In genomic region chr5:92392542-92392941, GRCm38 (mm10) we compare ENCODE assay signal across 11 mouse cellular contexts. TPM values are rescaled to one million over a fixed set of nuclear protein-coding genes. Genes with fewer than 3 reads are reported as not detected.
DNase-seq lines count a peak whose midpoint lies in the region; ATAC-seq lines count a peak whose summit lies in the region.
"Had no signal": no experiment of that assay in that cellular context is flagged by ENCODE, and none has a peak within 500 bp of the region (broad histone marks: within the 10 kb centered on the region; RNA-seq: fewer than 3 reads in every experiment).

No protein-coding gene starts in this region.

- peak overlapping the region; percentile 53 for H3K4me2 ChIP-seq in kidney, embryonic 15.5 days
- H3K4me2 ChIP-seq in embryonic facial prominence, embryonic 11.5 days (ENCODE audit: low read depth, low read length), result peak overlapping the region; percentile 2
- H3K4me2 ChIP-seq in intestine, embryonic 15.5 days (replicated peaks), result peak overlapping the region; percentile 55

- H3K9me3 ChIP-seq in kidney, embryonic 15.5 days (replicated peaks), result no peaks in the 10 kb centered on the region
- H3K9me3 ChIP-seq in embryonic facial prominence, embryonic 11.5 days (replicated peaks; ENCODE audit: control insufficient read depth, low read length), result no peaks in the 10 kb centered on the region
- H3K9me3 ChIP-seq in intestine, embryonic 15.5 days, result no peaks in the 10 kb centered on the region

- WGBS in kidney, embryonic 15.5 days, result 45% methylated on average over 18 of the region's 18 CpGs
- WGBS in embryonic facial prominence, embryonic 11.5 days, result 35% methylated on average over 18 of the region's 18 CpGs
- 41% methylated on average over 18 of the region's 18 CpGs for WGBS in intestine, embryonic 15.5 days

- no peak for ATAC-seq in kidney, embryonic 15.5 days (replicated peaks; ENCODE audit: low FRiP score)
- ATAC-seq in embryonic facial prominence, embryonic 11.5 days (replicated peaks; ENCODE audit: insufficient number of reproducible peaks, low FRiP score, low TSS enrichment, low read depth), result no peak
- ATAC-seq in intestine, embryonic 15.5 days, result no peak
- ATAC-seq: Patski had no signal

- peak overlapping the region; percentile 28 for H3K4me3 ChIP-seq in kidney, embryonic 15.5 days (replicated peaks)
- H3K4me3 ChIP-seq in embryonic facial prominence, embryonic 11.5 days (ENCODE audit: low read depth, low read length), result no peak overlapping the region
- H3K4me3 ChIP-seq in intestine, embryonic 15.5 days (replicated peaks), result peak overlapping the region; percentile 19

- no peak overlapping the region for H3K27ac ChIP-seq in kidney, embryonic 15.5 days
- no peak overlapping the region for H3K27ac ChIP-seq in embryonic facial prominence, embryonic 11.5 days (replicated peaks; ENCODE audit: low read depth, low read length)
- H3K27ac ChIP-seq in intestine, embryonic 15.5 days, result no peak overlapping the region

- peaks cover 48% of the 10 kb centered on the region for H3K27me3 ChIP-seq in kidney, embryonic 15.5 days
- peaks cover 13% of the 10 kb centered on the region for H3K27me3 ChIP-seq in embryonic facial prominence, embryonic 11.5 days (ENCODE audit: control insufficient read depth, insufficient read depth, low read length)
- H3K27me3 ChIP-seq in intestine, embryonic 15.5 days (replicated peaks), result peaks cover 10% of the 10 kb centered on the region; the same call in 1 of the 2 replicates

- no peaks in the 10 kb centered on the region for H3K36me3 ChIP-seq in kidney, embryonic 15.5 days
- H3K36me3 ChIP-seq in embryonic facial prominence, embryonic 11.5 days (replicated peaks; ENCODE audit: control insufficient read depth, insufficient read depth, low read depth, low read length), result no peaks in the 10 kb centered on the region
- no peaks in the 10 kb centered on the region for H3K36me3 ChIP-seq in intestine, embryonic 15.5 days

- H3K9ac ChIP-seq in kidney, embryonic 15.5 days, result no peak overlapping the region
- no peak overlapping the region for H3K9ac ChIP-seq in embryonic facial prominence, embryonic 11.5 days (replicated peaks; ENCODE audit: low read length)
- H3K9ac ChIP-seq in intestine, embryonic 15.5 days, result no peak overlapping the region

- intact Hi-C loops in left cerebral cortex, postnatal 14 days (cut with DNase I), result no loop called here

- DNase-seq in kidney, adult 9 months, result no peak
- DNase-seq in embryonic facial prominence, embryonic 11.5 days (ENCODE audit: low spot score), result no peak
- peak; percentile 46 for DNase-seq in naive thymus-derived CD4-positive, alpha-beta T cell, adult 2 months (ENCODE audit: low read depth)
- no peak for DNase-seq in adrenal gland, adult 8-10 months
- no peak for DNase-seq in cerebellum, postnatal 4 days (ENCODE audit: low spot score in 2 of 2)
- DNase-seq in left cerebral cortex, postnatal 14 days (ENCODE audit: low spot score in 2 of 2), result no peak
- DNase-seq: gastrocnemius, postnatal 25 days; right cerebral cortex, postnatal 14 days had no signal

- H3K4me1 ChIP-seq in kidney, embryonic 15.5 days, result peaks cover 13% of the 10 kb centered on the region
- no peaks in the 10 kb centered on the region for H3K4me1 ChIP-seq in embryonic facial prominence, embryonic 11.5 days (ENCODE audit: control insufficient read depth, insufficient read depth, low read length)
- 0 out of 2 replicates have a peak, but pooled peaks cover 3% of the 10 kb centered on the region for H3K4me1 ChIP-seq in intestine, embryonic 15.5 days (replicated peaks)

RNA-seq across cellular contexts. Expression of gene Nup54, which starts 42.5 kb away (rescaled TPM):
- 54.1 and 55.1 TPM in 2 replicates for polyA plus RNA-seq in kidney, embryonic 15.5 days (2015; fragmentation: Nextera tagmentation; extraction: Ambion mirVana)
- polyA plus RNA-seq in embryonic facial prominence, embryonic 11.5 days (2014; fragmentation: Nextera tagmentation; extraction: Ambion mirVana), result 69.5 and 75.7 TPM in 2 replicates
- 51.1 and 55.5 TPM in 2 replicates for polyA plus RNA-seq in intestine, embryonic 15.5 days (2015; fragmentation: Nextera tagmentation; extraction: Ambion mirVana)
- total RNA-seq in adrenal gland, adult 8-10 months (2022), result 10 to 100 TPM; 23.5 to 36.6 (median 26.6) TPM
- total RNA-seq in left cerebral cortex, postnatal 14 days (2021), result 10 to 100 TPM; 25.6 to 29.5 TPM

RNA-seq across cellular contexts. Expression of gene Cxcl10, which starts 43.9 kb away (rescaled TPM):
- 0.72 and 1.4 TPM in 2 replicates for polyA plus RNA-seq in kidney, embryonic 15.5 days (2015; fragmentation: Nextera tagmentation; extraction: Ambion mirVana)
- polyA plus RNA-seq in embryonic facial prominence, embryonic 11.5 days (2014; fragmentation: Nextera tagmentation; extraction: Ambion mirVana), result 0.38 TPM in 1 of 2 replicates, not detected in the other
- 1.9 and 2.4 TPM in 2 replicates for polyA plus RNA-seq in intestine, embryonic 15.5 days (2015; fragmentation: Nextera tagmentation; extraction: Ambion mirVana)
- 1 to 10 TPM in 2 of 4 experiments, under 1 TPM in 2; 0.35 to 2.1 (median 1.1) TPM for total RNA-seq in adrenal gland, adult 8-10 months (2022)
- not detected for total RNA-seq in left cerebral cortex, postnatal 14 days (2021)
- total RNA-seq: gastrocnemius, postnatal 25 days had no signal

Comparison
In these comparisons a context has a peak if more than half of its experiments do, and no peak if none do; other contexts are left out.
1. H3K4me2 ChIP-seq: peak in every context shown above with its lines; median percentile 55 in intestine, embryonic 15.5 days; 53 in kidney, embryonic 15.5 days; 2 in embryonic facial prominence, embryonic 11.5 days.